Mouse (Mus musculus) layer of hippocampus, postnatal 25 days (tissue): ENCODE data around the gene Thsd4. TPM values are rescaled to one million over a fixed set of nuclear protein-coding genes. Genes with fewer than 3 reads are reported as not detected.

Experiments used
- DNase-seq, 2 experiments: peaks; one replicate each; pipeline ENCODE4 v3.0.0; 2022; ENCODE audit warnings: mixed read lengths in 2 of 2, low spot score in 1 of 2; ENCODE audit errors: extremely low spot score in 1 of 2
- total RNA-seq, 2 experiments: library from RNA; stranded (reverse); gene quantifications; 2 replicates each; pipeline ENCODE4 v1.2.3; 2021

Gene Thsd4
- total RNA-seq, 2 experiments from 2014 or later = 23.5 to 24.6 TPM

GRCm38 (mm10) chr9:60518216-60518615, 3.6 kb downstream of the Thsd4 start:
- DNase-seq = no peak

- no peak for DNase-seq
These were observed 4.7 kb downstream of the Thsd4 start for GRCm38 (mm10) chr9:60517148-60517547.

GRCm38 (mm10) chr9:60516379-60516778, 5.5 kb downstream of the Thsd4 start:
- DNase-seq = no peak

GRCm38 (mm10) chr9:60513329-60513788, 8.5 kb downstream of the Thsd4 start:
- no peak for DNase-seq

GRCm38 (mm10) chr9:60510876-60511275, 11.0 kb downstream of the Thsd4 start:
- no peak for DNase-seq

- DNase-seq = no peak
These were observed 15.7 kb downstream of the Thsd4 start for GRCm38 (mm10) chr9:60506136-60506535.

GRCm38 (mm10) chr9:60504378-60505285, 17.2 kb downstream of the Thsd4 start:
- no peak for DNase-seq

- no peak for DNase-seq
These were observed 19.6 kb downstream of the Thsd4 start for GRCm38 (mm10) chr9:60502220-60502619.

- DNase-seq = no peak
These were observed 20.2 kb downstream of the Thsd4 start for GRCm38 (mm10) chr9:60501504-60502179.

GRCm38 (mm10) chr9:60492275-60492974, 29.4 kb downstream of the Thsd4 start:
- DNase-seq = no peak

- no peak for DNase-seq
These were observed 30.3 kb downstream of the Thsd4 start for GRCm38 (mm10) chr9:60491489-60492100.

- DNase-seq = no peak
These were observed 30.8 kb downstream of the Thsd4 start for GRCm38 (mm10) chr9:60491079-60491478.

- DNase-seq = no peak
These were observed 33.0 kb downstream of the Thsd4 start for GRCm38 (mm10) chr9:60488816-60489215.

GRCm38 (mm10) chr9:60482165-60482564, 39.7 kb downstream of the Thsd4 start:
- DNase-seq = no peak

- DNase-seq = no peak
These were observed 41.8 kb downstream of the Thsd4 start for GRCm38 (mm10) chr9:60480052-60480451.

- DNase-seq = no peak
These were observed 43.0 kb downstream of the Thsd4 start for GRCm38 (mm10) chr9:60478806-60479205.

- DNase-seq = no peak
These were observed 43.7 kb downstream of the Thsd4 start for GRCm38 (mm10) chr9:60477991-60478750.

- no peak for DNase-seq
These were observed 61.5 kb downstream of the Thsd4 start for GRCm38 (mm10) chr9:60460010-60460982.
